Mouse (Mus musculus) MEL (cell line): ENCODE measurements around the gene Chid1.

Experiments
- CTCF ChIP-seq, 3 experiments: IDR thresholded peaks in 2 of 3; conservative IDR thresholded peaks in 1 of 3; 2 replicates each; pipeline ENCODE4 v1.5.1; 2011 to 2012; ENCODE audit warnings: low read length in 3 of 3, low read depth in 2 of 3, mild to moderate bottlenecking in 2 of 3, improper control_type of control experiment in 1 of 3, inconsistent platforms in 1 of 3, mixed read lengths in 1 of 3, moderate library complexity in 1 of 3; ENCODE audit not compliant: control insufficient read depth in 1 of 3, insufficient read depth in 1 of 3, poor library complexity in 1 of 3, severe bottlenecking in 1 of 3
- ELF1 ChIP-seq: IDR thresholded peaks from 2 replicates; pipeline ENCODE4 v1.6.1; 2014; ENCODE audit warnings: low read depth, mild to moderate bottlenecking, inconsistent platforms, low read length, improper control_type of control experiment, moderate library complexity
- GATA1 ChIP-seq: IDR thresholded peaks from 2 replicates; pipeline ENCODE4 v1.6.1; 2011; ENCODE audit warnings: low read depth, low read length, improper control_type of control experiment
- KAT2A ChIP-seq: conservative IDR thresholded peaks from 2 replicates; pipeline ENCODE4 v1.6.1; 2012; ENCODE audit warnings: low read depth, low read length, improper control_type of control experiment, inconsistent platforms
- MAX ChIP-seq: IDR thresholded peaks from 2 replicates; pipeline ENCODE4 v1.6.1; 2011; ENCODE audit warnings: low read length, improper control_type of control experiment
- MAZ ChIP-seq: IDR thresholded peaks from 2 replicates; pipeline ENCODE4 v1.6.1; 2012; ENCODE audit warnings: low read depth, mild to moderate bottlenecking, inconsistent platforms, low read length, improper control_type of control experiment
- NELFE ChIP-seq: IDR thresholded peaks from 2 replicates; pipeline ENCODE4 v1.6.1; 2011; ENCODE audit warnings: low read depth, low read length, improper control_type of control experiment
- POLR2A ChIP-seq, 2 experiments: IDR thresholded peaks; 2 replicates each; pipeline ENCODE4 v1.6.1; 2011 to 2012; ENCODE audit warnings: low read length in 2 of 2, mild to moderate bottlenecking in 2 of 2, control low read depth in 1 of 2, improper control_type of control experiment in 1 of 2, low read depth in 1 of 2, moderate library complexity in 1 of 2; ENCODE audit not compliant: control insufficient read depth in 1 of 2, insufficient read depth in 1 of 2, poor library complexity in 1 of 2
- SIN3A ChIP-seq: IDR thresholded peaks from 2 replicates; pipeline ENCODE4 v1.6.1; 2012; ENCODE audit warnings: low read length, improper control_type of control experiment, inconsistent platforms
- TAL1 ChIP-seq: IDR thresholded peaks from 2 replicates; pipeline ENCODE4 v1.6.1; 2012; ENCODE audit warnings: mild to moderate bottlenecking, inconsistent platforms, low read length, moderate library complexity, mixed read lengths
- TBP ChIP-seq: IDR thresholded peaks from 2 replicates; pipeline ENCODE4 v1.8.0; 2011; ENCODE audit warnings: low read depth, low read length, improper control_type of control experiment
- UBTF ChIP-seq: IDR thresholded peaks from 2 replicates; pipeline ENCODE4 v1.6.1; 2012; ENCODE audit warnings: low read depth, mild to moderate bottlenecking, inconsistent platforms, low read length, improper control_type of control experiment, moderate library complexity, borderline replicate concordance; ENCODE audit not compliant: insufficient read depth
- USF1 ChIP-seq: IDR thresholded peaks from 2 replicates; pipeline ENCODE4 v1.6.1; 2014; ENCODE audit warnings: low read depth, mild to moderate bottlenecking, inconsistent platforms, low read length, improper control_type of control experiment, moderate library complexity
- ZC3H11A ChIP-seq: IDR thresholded peaks from 2 replicates; pipeline ENCODE4 v1.6.1; 2012; ENCODE audit warnings: low read depth, mild to moderate bottlenecking, inconsistent platforms, low read length, improper control_type of control experiment

DNA sequence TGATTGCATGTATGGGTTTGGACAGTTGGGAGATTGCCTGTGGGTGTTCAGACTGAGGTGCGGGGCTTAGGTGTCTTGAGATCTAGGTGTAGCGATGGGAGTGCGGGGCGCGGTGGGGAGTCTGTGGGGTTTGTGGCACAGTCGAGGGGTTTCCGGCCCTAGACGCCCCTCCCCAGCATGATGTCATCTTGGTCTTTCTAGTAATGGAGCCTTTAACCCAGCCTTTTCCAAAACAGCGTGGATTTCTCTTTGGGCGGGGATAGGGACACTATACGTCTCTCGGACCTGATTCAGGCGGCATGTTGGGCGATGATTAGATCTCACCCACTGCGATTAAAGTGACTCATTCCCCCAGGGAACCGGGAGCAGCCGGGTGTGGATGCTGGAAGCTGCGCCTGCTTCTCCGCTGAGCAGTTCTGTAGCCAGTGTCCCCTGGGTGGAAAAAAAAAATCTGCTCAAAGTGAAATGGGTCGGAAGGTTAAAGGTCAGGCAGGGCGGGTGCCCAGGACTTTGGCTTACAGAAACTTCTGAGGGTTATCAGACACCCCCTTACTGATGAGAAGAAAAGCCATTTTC is 23.3 kb upstream of the Chid1 start:
- no peak for TF ChIP-seq POLR2A (IDR thresholded peaks at IDR 0.05; ENCODE audit: control insufficient read depth in 1 of 2, insufficient read depth in 1 of 2, low read depth in 1 of 2, low read length in 2 of 2, poor library complexity in 1 of 2)
- TF ChIP-seq KAT2A: no peak
- no peak for TF ChIP-seq CTCF (IDR thresholded peaks at IDR 0.05 in 2 of 3, conservative IDR thresholded peaks at IDR 0.05 in 1 of 3; ENCODE audit: control insufficient read depth in 1 of 3, insufficient read depth in 1 of 3, low read depth in 2 of 3, low read length in 3 of 3, poor library complexity in 1 of 3, severe bottlenecking in 1 of 3)
- TF ChIP-seq TBP: no peak
- peak; percentile 41; the same call in 1 of the 2 replicates for TF ChIP-seq GATA1
- TF ChIP-seq ZC3H11A: no peak
- TF ChIP-seq SIN3A: no peak; the same call in 1 of the 2 replicates
- TF ChIP-seq TAL1: no peak
- TF ChIP-seq ELF1: no peak
- no peak for TF ChIP-seq UBTF
- no peak for TF ChIP-seq MAZ
- no peak for TF ChIP-seq NELFE
- TF ChIP-seq USF1: no peak
- no peak for TF ChIP-seq MAX
